Mouse (Mus musculus): ENCODE results near the gene Sytl1. TPM values are rescaled to one million over a fixed set of nuclear protein-coding genes. Genes with fewer than 3 reads are reported as not detected.

Sytl1 gene
- polyA plus RNA-seq, 1 experiment from 2014 or later = 4.0 TPM

DNA sequence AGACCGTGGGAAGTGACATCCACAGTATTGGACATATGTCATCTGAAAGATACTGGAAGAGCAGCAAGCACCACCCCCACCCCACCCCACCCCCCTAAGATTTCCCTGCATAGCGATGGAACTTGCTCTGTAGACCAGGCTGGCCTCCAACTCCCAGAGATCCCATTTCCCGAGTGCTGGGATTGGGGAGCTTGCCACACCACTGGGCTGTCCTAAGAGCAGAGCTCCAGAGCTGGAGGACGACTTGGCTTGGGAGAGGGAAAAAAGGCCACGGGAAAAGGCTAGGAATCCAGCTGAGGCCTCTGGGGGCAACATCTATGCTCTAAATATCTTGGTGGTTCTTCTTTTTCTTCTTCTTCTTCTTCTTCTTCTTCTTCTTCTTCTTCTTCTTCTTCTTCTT, 28.1 kb downstream of the Sytl1 start:
- 56% methylated on average over 5 of the region's 5 CpGs for WGBS
- Histone ChIP-seq H3K9me3 (ENCODE audit: control insufficient read depth, low read length) (no peaks in the 10 kb centered on the region), H3K4me1 (ENCODE audit: control insufficient read depth, insufficient read depth, low read length) (no peaks in the 10 kb centered on the region), H3K9ac (ENCODE audit: low read depth, low read length) (no peak overlapping the region), H3K27ac (ENCODE audit: low read length) (no peak overlapping the region), H3K4me2 (ENCODE audit: low read depth, low read length) (no peak overlapping the region), H3K36me3 (ENCODE audit: control insufficient read depth, insufficient read depth, low read length) (no peaks in the 10 kb centered on the region), H3K4me3 (ENCODE audit: low read length) (no peak overlapping the region), H3K27me3 (replicated peaks; ENCODE audit: control insufficient read depth, insufficient read depth, low read length) (no peaks in the 10 kb centered on the region)
- no peak for ATAC-seq

DNA sequence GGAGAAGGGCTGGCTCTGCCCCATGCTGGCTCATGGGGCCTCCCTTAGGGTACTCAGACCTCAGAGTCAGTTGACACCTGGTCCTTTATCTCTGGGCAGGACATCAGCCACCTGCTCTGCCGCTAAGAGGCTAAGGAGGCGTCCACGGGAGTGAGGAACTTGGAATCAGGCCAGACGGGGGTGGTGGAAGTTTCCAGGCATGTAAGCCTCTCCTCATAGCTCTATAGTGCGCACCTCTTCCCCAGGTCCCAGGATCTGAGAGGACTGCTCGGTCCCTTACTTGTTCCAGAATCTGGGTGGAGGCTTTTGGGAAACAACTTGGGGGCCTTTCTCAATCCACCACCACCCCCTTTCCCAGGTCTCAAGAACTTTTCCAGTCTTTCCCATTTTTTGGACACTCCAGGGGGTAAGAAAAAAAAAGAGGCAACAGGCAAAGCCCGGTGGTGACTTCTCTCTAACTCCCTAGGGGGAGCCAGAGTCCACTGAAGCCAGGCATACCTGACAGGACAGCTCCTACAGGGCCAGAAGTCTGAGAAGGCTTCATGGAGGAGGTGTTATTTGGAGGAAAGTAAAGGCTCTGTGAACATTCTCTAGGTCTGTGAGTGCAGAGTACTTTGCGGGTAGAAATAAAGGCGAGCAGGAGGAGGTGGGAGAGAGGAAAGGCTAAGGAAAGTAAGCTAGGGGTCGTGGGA, 29.5 kb downstream of the Sytl1 start:
- 32% methylated on average over 10 of the region's 10 CpGs for WGBS
- H3K4me2 ChIP-seq (ENCODE audit: low read depth, low read length) = no peak overlapping the region
- peak; percentile 31; the same call in 1 of the 2 replicates for ATAC-seq
- H3K27me3 ChIP-seq (replicated peaks; ENCODE audit: control insufficient read depth, insufficient read depth, low read length) = no peaks in the 10 kb centered on the region
- H3K27ac ChIP-seq (ENCODE audit: low read length) = no peak overlapping the region
- H3K9ac ChIP-seq (ENCODE audit: low read depth, low read length) = no peak overlapping the region
- H3K4me1 ChIP-seq (ENCODE audit: control insufficient read depth, insufficient read depth, low read length) = no peaks in the 10 kb centered on the region
- no peak overlapping the region for H3K4me3 ChIP-seq (ENCODE audit: low read length)
- no peaks in the 10 kb centered on the region for H3K36me3 ChIP-seq (ENCODE audit: control insufficient read depth, insufficient read depth, low read length)
- H3K9me3 ChIP-seq (ENCODE audit: control insufficient read depth, low read length) = no peaks in the 10 kb centered on the region

GRCm38 (mm10) chr4:133229582-133229981, 33.3 kb downstream of the Sytl1 start:
- WGBS = 66% methylated on average over 8 of the region's 8 CpGs
- H3K9ac ChIP-seq (ENCODE audit: low read depth, low read length) = no peak overlapping the region
- no peak overlapping the region for H3K4me2 ChIP-seq (ENCODE audit: low read depth, low read length)
- ATAC-seq = no peak
- no peak overlapping the region for H3K4me3 ChIP-seq (ENCODE audit: low read length)
- H3K36me3 ChIP-seq (ENCODE audit: control insufficient read depth, insufficient read depth, low read length) = no peaks in the 10 kb centered on the region
- H3K27ac ChIP-seq (ENCODE audit: low read length) = no peak overlapping the region
- H3K9me3 ChIP-seq (ENCODE audit: control insufficient read depth, low read length) = no peaks in the 10 kb centered on the region
- no peaks in the 10 kb centered on the region for H3K27me3 ChIP-seq (replicated peaks; ENCODE audit: control insufficient read depth, insufficient read depth, low read length)
- H3K4me1 ChIP-seq (ENCODE audit: control insufficient read depth, insufficient read depth, low read length) = no peaks in the 10 kb centered on the region

- Histone ChIP-seq H3K9ac (ENCODE audit: low read depth, low read length) (no peak overlapping the region), H3K27me3 (replicated peaks; ENCODE audit: control insufficient read depth, insufficient read depth, low read length) (no peaks in the 10 kb centered on the region), H3K36me3 (ENCODE audit: control insufficient read depth, insufficient read depth, low read length) (no peaks in the 10 kb centered on the region), H3K9me3 (ENCODE audit: control insufficient read depth, low read length) (no peaks in the 10 kb centered on the region), H3K4me1 (ENCODE audit: control insufficient read depth, insufficient read depth, low read length) (no peaks in the 10 kb centered on the region), H3K4me2 (ENCODE audit: low read depth, low read length) (no peak overlapping the region), H3K4me3 (ENCODE audit: low read length) (no peak overlapping the region), H3K27ac (ENCODE audit: low read length) (no peak overlapping the region)
- ATAC-seq = no peak
- 68% methylated on average over 8 of the region's 8 CpGs for WGBS
Observed at GRCm38 (mm10) chr4:133227636-133228035, 35.3 kb downstream of the Sytl1 start.

DNA sequence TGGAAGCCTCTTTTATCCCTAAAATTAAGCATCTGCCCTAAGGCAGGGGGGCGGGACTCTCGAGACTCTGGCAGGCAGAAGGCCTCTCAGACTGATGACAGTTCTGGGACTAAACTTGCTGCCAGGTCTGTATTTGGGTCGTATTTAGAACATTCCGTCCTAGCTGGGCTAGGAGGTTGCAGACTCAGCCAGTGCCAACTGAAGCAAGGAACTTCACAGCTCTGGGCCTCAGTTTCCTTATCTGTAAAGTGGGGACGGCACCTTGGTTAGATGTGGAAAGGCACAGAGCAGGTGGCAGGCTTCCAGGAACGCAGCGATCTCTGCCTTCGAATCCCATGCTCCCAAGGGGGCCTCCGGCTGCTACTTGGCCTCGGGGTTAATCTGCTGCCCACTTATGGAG, 36.8 kb downstream of the Sytl1 start:
- 71% methylated on average over 10 of the region's 10 CpGs for WGBS
- H3K4me1 ChIP-seq (ENCODE audit: control insufficient read depth, insufficient read depth, low read length) = no peaks in the 10 kb centered on the region
- no peaks in the 10 kb centered on the region for H3K36me3 ChIP-seq (ENCODE audit: control insufficient read depth, insufficient read depth, low read length)
- no peak overlapping the region for H3K4me2 ChIP-seq (ENCODE audit: low read depth, low read length)
- no peak overlapping the region for H3K27ac ChIP-seq (ENCODE audit: low read length)
- no peak overlapping the region for H3K4me3 ChIP-seq (ENCODE audit: low read length)
- H3K9me3 ChIP-seq (ENCODE audit: control insufficient read depth, low read length) = no peaks in the 10 kb centered on the region
- H3K9ac ChIP-seq (ENCODE audit: low read depth, low read length) = no peak overlapping the region
- no peak for ATAC-seq
- no peaks in the 10 kb centered on the region for H3K27me3 ChIP-seq (replicated peaks; ENCODE audit: control insufficient read depth, insufficient read depth, low read length)

DNA sequence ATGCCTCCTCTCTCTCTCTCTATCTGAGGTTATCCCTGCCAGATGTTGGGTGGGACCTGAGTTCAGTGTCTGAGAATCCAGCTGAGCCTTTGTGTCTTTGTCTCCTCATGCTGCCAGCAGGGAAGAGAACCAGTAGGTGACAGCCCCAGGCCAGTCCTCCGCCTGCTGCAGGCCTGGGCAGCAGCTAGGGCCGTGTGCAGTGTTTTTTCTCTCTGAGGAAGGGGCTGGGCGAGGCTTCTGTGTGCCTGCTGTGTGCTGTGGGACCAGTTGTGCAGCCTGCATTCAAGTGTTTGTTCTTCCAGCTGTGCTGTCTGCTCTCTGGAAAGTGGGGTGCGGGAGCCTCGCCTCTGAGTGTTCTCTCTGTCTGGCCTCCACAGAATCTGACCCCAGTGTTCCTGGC, 39.0 kb downstream of the Sytl1 start:
- Histone ChIP-seq H3K36me3 (ENCODE audit: control insufficient read depth, insufficient read depth, low read length) (no peaks in the 10 kb centered on the region), H3K27ac (ENCODE audit: low read length) (no peak overlapping the region), H3K4me1 (ENCODE audit: control insufficient read depth, insufficient read depth, low read length) (peaks cover 6% of the 10 kb centered on the region; the same call in 1 of the 2 replicates), H3K4me3 (ENCODE audit: low read length) (no peak overlapping the region), H3K4me2 (ENCODE audit: low read depth, low read length) (no peak overlapping the region), H3K9me3 (ENCODE audit: control insufficient read depth, low read length) (no peaks in the 10 kb centered on the region), H3K27me3 (replicated peaks; ENCODE audit: control insufficient read depth, insufficient read depth, low read length) (0 out of 2 replicates have a peak, but pooled peaks cover 4% of the 10 kb centered on the region), H3K9ac (ENCODE audit: low read depth, low read length) (no peak overlapping the region)
- no peak for ATAC-seq
- WGBS = 48% methylated on average over 5 of the region's 5 CpGs

DNA sequence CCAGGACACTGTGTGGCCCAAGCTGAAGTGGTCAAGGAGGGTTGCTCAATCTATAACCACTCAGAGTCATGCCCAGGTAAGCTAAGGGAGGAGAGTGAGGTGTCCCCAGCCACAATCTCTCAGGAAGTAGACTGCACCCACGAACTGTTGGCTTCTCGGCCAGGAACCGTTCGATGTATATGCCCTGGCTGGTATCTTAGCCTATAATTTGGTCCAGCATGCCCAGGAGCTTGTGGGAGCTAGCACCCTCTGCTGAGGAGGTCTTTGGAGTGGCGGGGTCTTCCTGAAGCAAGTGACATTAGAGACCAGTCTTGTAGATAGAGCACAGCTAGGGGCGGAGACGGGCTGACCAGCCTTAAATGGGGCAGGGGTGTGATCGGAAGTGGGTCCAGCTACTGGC, 41.2 kb downstream of the Sytl1 start:
- no peak overlapping the region for H3K27ac ChIP-seq (ENCODE audit: low read length)
- peaks cover 6% of the 10 kb centered on the region; the same call in 1 of the 2 replicates for H3K4me1 ChIP-seq (ENCODE audit: control insufficient read depth, insufficient read depth, low read length)
- H3K27me3 ChIP-seq (replicated peaks; ENCODE audit: control insufficient read depth, insufficient read depth, low read length) = 0 out of 2 replicates have a peak, but pooled peaks cover 4% of the 10 kb centered on the region
- ATAC-seq = no peak
- no peaks in the 10 kb centered on the region for H3K36me3 ChIP-seq (ENCODE audit: control insufficient read depth, insufficient read depth, low read length)
- 88% methylated on average over 8 of the region's 8 CpGs for WGBS
- no peak overlapping the region for H3K9ac ChIP-seq (ENCODE audit: low read depth, low read length)
- no peaks in the 10 kb centered on the region for H3K9me3 ChIP-seq (ENCODE audit: control insufficient read depth, low read length)
- H3K4me2 ChIP-seq (ENCODE audit: low read depth, low read length) = no peak overlapping the region
- H3K4me3 ChIP-seq (ENCODE audit: low read length) = no peak overlapping the region

- Histone ChIP-seq H3K4me3 (ENCODE audit: low read length) (peak overlapping the region; percentile 48), H3K4me1 (ENCODE audit: control insufficient read depth, insufficient read depth, low read length) (peaks cover 6% of the 10 kb centered on the region; the same call in 1 of the 2 replicates), H3K27me3 (replicated peaks; ENCODE audit: control insufficient read depth, insufficient read depth, low read length) (0 out of 2 replicates have a peak, but pooled peaks cover 4% of the 10 kb centered on the region), H3K27ac (ENCODE audit: low read length) (no peak overlapping the region), H3K36me3 (ENCODE audit: control insufficient read depth, insufficient read depth, low read length) (no peaks in the 10 kb centered on the region), H3K9ac (ENCODE audit: low read depth, low read length) (peak overlapping the region; percentile 67), H3K4me2 (ENCODE audit: low read depth, low read length) (peak overlapping the region; percentile 87), H3K9me3 (ENCODE audit: control insufficient read depth, low read length) (no peaks in the 10 kb centered on the region)
- WGBS = 1% methylated on average over 25 of the region's 25 CpGs
- peak; percentile 65; the same call in 1 of the 2 replicates for ATAC-seq
Observed at GRCm38 (mm10) chr4:133220656-133221055, 42.3 kb downstream of the Sytl1 start.

- H3K4me2 ChIP-seq (ENCODE audit: low read depth, low read length) = no peak overlapping the region
- no peak overlapping the region for H3K27ac ChIP-seq (ENCODE audit: low read length)
- no peak overlapping the region for H3K4me3 ChIP-seq (ENCODE audit: low read length)
- no peaks in the 10 kb centered on the region for H3K36me3 ChIP-seq (ENCODE audit: control insufficient read depth, insufficient read depth, low read length)
- H3K9me3 ChIP-seq (ENCODE audit: control insufficient read depth, low read length) = no peaks in the 10 kb centered on the region
- ATAC-seq = no peak
- WGBS = 86% methylated on average over 3 of the region's 3 CpGs
- H3K27me3 ChIP-seq (replicated peaks; ENCODE audit: control insufficient read depth, insufficient read depth, low read length) = 0 out of 2 replicates have a peak, but pooled peaks cover 4% of the 10 kb centered on the region
- peaks cover 6% of the 10 kb centered on the region; the same call in 1 of the 2 replicates for H3K4me1 ChIP-seq (ENCODE audit: control insufficient read depth, insufficient read depth, low read length)
- no peak overlapping the region for H3K9ac ChIP-seq (ENCODE audit: low read depth, low read length)
Observed at GRCm38 (mm10) chr4:133218745-133219144, 44.2 kb downstream of the Sytl1 start.

Measured in intestine, embryonic 16.5 days (tissue).